Mouse (Mus musculus): ENCODE measurements at regions not wholly inside any gene's neighbourhood (a gene's known extent, or its start where the extent isn't known, plus 50 kb on each side); places are given as distances from the start of the nearest gene placed in this dataset.

GRCm38 (mm10) chr16:24089840-24090762, 101.4 kb upstream of the Bcl6 start:
- peak in 1 of 2 experiments; percentile 5 for DNase-seq
- Histone ChIP-seq H3K27me3 (ENCODE audit: control insufficient read depth, insufficient read depth, low read length) (no peaks in the 10 kb centered on the region), H3K4me3 (replicated peaks; ENCODE audit: insufficient read depth, low read depth, low read length) (no peak overlapping the region), H3K4me1 (ENCODE audit: control insufficient read depth, insufficient read depth, low read length) (no peaks in the 10 kb centered on the region), H3K27ac (ENCODE audit: insufficient read depth, low read length) (no peak overlapping the region)
- WGBS, result 92% methylated on average over 11 of the region's 11 CpGs
- no peak for TF ChIP-seq POLR2A (IDR thresholded peaks at IDR 0.05; ENCODE audit: borderline replicate concordance, insufficient read depth, low read length)
- no peak for TF ChIP-seq CTCF (IDR thresholded peaks at IDR 0.05; ENCODE audit: borderline replicate concordance, insufficient read depth, low read depth, low read length)

DNA sequence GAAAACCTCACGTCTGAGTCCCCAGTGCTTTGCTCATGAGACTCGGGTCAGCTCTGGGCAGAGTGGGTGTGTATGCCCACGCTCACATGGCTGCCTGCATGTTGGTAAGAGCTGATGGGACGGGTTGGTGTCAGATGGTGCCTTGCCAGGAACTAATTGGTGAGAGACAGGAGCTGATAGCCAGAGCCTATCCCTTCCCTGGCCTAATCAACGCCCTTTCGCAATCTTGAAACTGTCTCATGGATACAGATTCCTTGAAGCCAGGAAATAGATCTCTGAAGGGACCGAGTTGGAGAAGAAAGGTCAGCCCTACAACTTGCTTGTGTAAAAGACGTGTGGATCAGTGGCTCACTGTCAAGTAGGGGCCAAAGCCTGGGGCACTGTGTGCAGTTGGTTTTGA, 95.3 kb upstream of the Bcl6 start:
- 91% methylated on average over 8 of the region's 8 CpGs for WGBS
- H3K27me3 ChIP-seq (ENCODE audit: control insufficient read depth, insufficient read depth, low read length), result no peaks in the 10 kb centered on the region
- H3K4me1 ChIP-seq (ENCODE audit: control insufficient read depth, insufficient read depth, low read length), result no peaks in the 10 kb centered on the region

GRCm38 (mm10) chr16:24080471-24080870, 91.8 kb upstream of the Bcl6 start:
- H3K27me3 ChIP-seq (ENCODE audit: control insufficient read depth, insufficient read depth, low read length), result no peaks in the 10 kb centered on the region
- no peak overlapping the region for H3K27ac ChIP-seq (ENCODE audit: insufficient read depth, low read length)
- no peak overlapping the region for H3K4me3 ChIP-seq (replicated peaks; ENCODE audit: insufficient read depth, low read depth, low read length)
- no peak for TF ChIP-seq POLR2A (IDR thresholded peaks at IDR 0.05; ENCODE audit: borderline replicate concordance, insufficient read depth, low read length)
- 92% methylated on average over 5 of the region's 5 CpGs for WGBS
- no peaks in the 10 kb centered on the region for H3K4me1 ChIP-seq (ENCODE audit: control insufficient read depth, insufficient read depth, low read length)
- DNase-seq, result peak in 1 of 2 experiments; percentile 1

More for the DNA sequence above, 95.3 kb upstream of the Bcl6 start:
- Histone ChIP-seq H3K4me3 (replicated peaks; ENCODE audit: insufficient read depth, low read depth, low read length) (no peak overlapping the region), H3K27ac (ENCODE audit: insufficient read depth, low read length) (no peak overlapping the region)
- peak in 1 of 2 experiments; percentile 4 for DNase-seq
- no peak for TF ChIP-seq POLR2A (IDR thresholded peaks at IDR 0.05; ENCODE audit: borderline replicate concordance, insufficient read depth, low read length)
- no peak for TF ChIP-seq CTCF (IDR thresholded peaks at IDR 0.05; ENCODE audit: borderline replicate concordance, insufficient read depth, low read depth, low read length)

GRCm38 (mm10) chr16:24078622-24079021, 90.0 kb upstream of the Bcl6 start:
- Histone ChIP-seq H3K4me3 (replicated peaks; ENCODE audit: insufficient read depth, low read depth, low read length) (no peak overlapping the region), H3K4me1 (ENCODE audit: control insufficient read depth, insufficient read depth, low read length) (no peaks in the 10 kb centered on the region), H3K27me3 (ENCODE audit: control insufficient read depth, insufficient read depth, low read length) (no peaks in the 10 kb centered on the region), H3K27ac (ENCODE audit: insufficient read depth, low read length) (no peak overlapping the region)
- no peak for TF ChIP-seq POLR2A (IDR thresholded peaks at IDR 0.05; ENCODE audit: borderline replicate concordance, insufficient read depth, low read length)
- no peak for TF ChIP-seq CTCF (IDR thresholded peaks at IDR 0.05; ENCODE audit: borderline replicate concordance, insufficient read depth, low read depth, low read length)
- no peak for DNase-seq
- 94% methylated on average over 1 of the region's 1 CpGs for WGBS

GRCm38 (mm10) chr16:24077428-24077827, 88.8 kb upstream of the Bcl6 start:
- H3K4me3 ChIP-seq (replicated peaks; ENCODE audit: insufficient read depth, low read depth, low read length), result no peak overlapping the region
- WGBS, result 63% methylated on average over 2 of the region's 2 CpGs
- H3K27ac ChIP-seq (ENCODE audit: insufficient read depth, low read length), result no peak overlapping the region
- no peaks in the 10 kb centered on the region for H3K4me1 ChIP-seq (ENCODE audit: control insufficient read depth, insufficient read depth, low read length)
- H3K27me3 ChIP-seq (ENCODE audit: control insufficient read depth, insufficient read depth, low read length), result no peaks in the 10 kb centered on the region
- no peak for DNase-seq
- TF ChIP-seq POLR2A (IDR thresholded peaks at IDR 0.05; ENCODE audit: borderline replicate concordance, insufficient read depth, low read length) (no peak), CTCF (IDR thresholded peaks at IDR 0.05; ENCODE audit: borderline replicate concordance, insufficient read depth, low read depth, low read length) (no peak)

- WGBS, result 95% methylated on average over 4 of the region's 4 CpGs
- no peaks in the 10 kb centered on the region for H3K27me3 ChIP-seq (ENCODE audit: control insufficient read depth, insufficient read depth, low read length)
- DNase-seq, result no peak
- TF ChIP-seq POLR2A (IDR thresholded peaks at IDR 0.05; ENCODE audit: borderline replicate concordance, insufficient read depth, low read length) (no peak), CTCF (IDR thresholded peaks at IDR 0.05; ENCODE audit: borderline replicate concordance, insufficient read depth, low read depth, low read length) (no peak)
- no peaks in the 10 kb centered on the region for H3K4me1 ChIP-seq (ENCODE audit: control insufficient read depth, insufficient read depth, low read length)
- no peak overlapping the region for H3K27ac ChIP-seq (ENCODE audit: insufficient read depth, low read length)
- H3K4me3 ChIP-seq (replicated peaks; ENCODE audit: insufficient read depth, low read depth, low read length), result no peak overlapping the region
These were observed 88.1 kb upstream of the Bcl6 start for GRCm38 (mm10) chr16:24076799-24077136.

GRCm38 (mm10) chr16:24076109-24076798, 87.6 kb upstream of the Bcl6 start:
- no peaks in the 10 kb centered on the region for H3K4me1 ChIP-seq (ENCODE audit: control insufficient read depth, insufficient read depth, low read length)
- TF ChIP-seq POLR2A (IDR thresholded peaks at IDR 0.05; ENCODE audit: borderline replicate concordance, insufficient read depth, low read length), result no peak
- TF ChIP-seq CTCF (IDR thresholded peaks at IDR 0.05; ENCODE audit: borderline replicate concordance, insufficient read depth, low read depth, low read length), result no peak
- no peak overlapping the region for H3K27ac ChIP-seq (ENCODE audit: insufficient read depth, low read length)
- no peak for DNase-seq
- H3K4me3 ChIP-seq (replicated peaks; ENCODE audit: insufficient read depth, low read depth, low read length), result no peak overlapping the region
- WGBS, result 93% methylated on average over 4 of the region's 4 CpGs
- H3K27me3 ChIP-seq (ENCODE audit: control insufficient read depth, insufficient read depth, low read length), result no peaks in the 10 kb centered on the region

All from cerebellum, adult 2 months (tissue).